Mouse (Mus musculus): ENCODE results near the gene Cul7.

The Cul7 gene

DNA sequence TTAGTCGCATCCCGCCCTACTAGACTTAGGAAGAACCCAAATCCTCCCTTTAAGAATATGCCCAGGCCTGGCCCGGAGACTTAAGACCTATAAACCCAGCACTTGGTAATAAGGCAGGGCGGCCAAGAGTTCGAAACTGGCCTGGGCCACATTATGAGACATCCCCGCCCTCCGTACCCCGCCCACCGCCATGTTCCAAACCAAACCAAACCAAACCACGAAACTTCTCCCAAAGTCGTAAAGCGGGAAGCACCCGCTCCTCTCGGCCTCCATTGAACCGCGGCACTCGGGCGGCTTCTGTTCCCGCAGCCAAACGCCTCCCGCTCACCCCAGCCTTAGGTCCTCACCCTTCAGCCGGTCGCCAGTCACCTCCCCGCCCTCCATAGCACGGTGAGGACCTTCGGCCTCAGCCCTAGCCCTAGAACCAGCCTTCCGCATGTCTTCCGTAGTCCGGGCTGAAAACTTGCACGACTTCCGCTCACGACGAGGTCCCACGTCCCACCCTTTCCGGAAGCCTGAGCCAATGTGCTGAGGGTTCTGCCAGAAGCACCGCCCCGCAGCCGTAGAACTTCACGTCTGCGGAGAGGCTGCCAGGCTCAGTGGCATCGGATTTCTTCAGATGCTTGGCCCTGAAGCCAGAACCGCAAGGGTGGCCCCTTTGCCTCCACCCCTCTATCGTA is 23.9 kb downstream of the Cul7 start, which contains the start of gene Rrp36:
Gene Rrp36, minus strand, starts transcription at position 503 of the 680 bp plus-strand sequence.
- peak; percentile 76 to 89 for DNase-seq (ENCODE audit: low spot score in 2 of 2)

DNA sequence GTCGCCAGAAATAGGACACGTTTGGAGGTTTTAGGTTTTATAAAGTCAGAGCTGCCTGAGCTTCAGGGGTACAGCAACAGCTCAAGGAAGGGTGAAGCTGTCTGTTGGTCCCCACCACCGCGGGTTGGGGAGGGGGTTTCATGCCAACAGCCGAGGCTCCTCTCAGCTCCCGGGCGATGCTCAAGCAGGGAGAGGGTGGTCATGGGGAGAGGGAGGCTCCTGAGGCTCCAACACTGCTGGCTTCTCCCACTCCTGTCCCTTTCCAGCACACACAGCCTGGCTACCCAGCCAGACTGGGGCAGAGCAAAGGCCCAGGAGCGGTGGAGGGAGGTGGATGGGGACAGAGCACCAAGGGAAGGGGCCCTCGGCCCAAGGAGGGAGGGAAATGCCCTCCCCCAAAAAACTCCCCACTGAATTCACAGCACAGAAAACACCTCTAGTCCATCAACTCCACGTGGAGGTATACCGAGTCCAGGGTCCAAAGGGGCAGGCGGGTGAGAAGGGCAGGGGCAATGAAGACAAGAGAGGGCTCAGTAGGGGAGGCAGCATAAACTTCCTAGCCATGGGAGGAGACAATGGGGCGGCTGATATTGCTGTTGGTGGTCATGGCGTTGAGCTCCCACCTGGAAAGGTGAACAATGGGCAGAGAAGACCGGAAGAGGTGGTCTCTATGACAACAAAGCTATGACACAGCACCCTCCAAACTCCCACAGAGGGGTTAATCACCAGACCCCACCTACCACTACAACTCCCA is 24.6 kb downstream of the Cul7 start:
- DNase-seq (ENCODE audit: low spot score in 2 of 2), result no peak

DNA sequence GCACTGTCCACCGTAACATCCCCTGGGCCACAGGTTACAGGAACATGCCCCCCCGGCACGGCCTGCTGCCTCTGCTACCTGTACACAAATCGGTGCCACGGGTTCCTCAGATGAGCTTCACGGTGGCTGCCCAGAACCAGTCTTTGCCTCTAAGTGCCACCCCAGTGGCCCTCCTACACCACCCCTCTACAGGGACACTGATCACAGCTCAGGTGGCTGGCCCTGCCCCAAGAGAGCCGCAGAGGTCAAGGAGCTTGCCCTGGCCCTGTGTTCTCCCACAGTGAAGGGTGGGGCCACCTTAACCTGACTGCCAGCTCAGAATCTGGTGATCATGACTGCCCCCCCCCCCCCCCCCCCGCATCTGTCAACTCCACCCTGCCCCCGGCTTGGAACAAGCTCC is 28.3 kb downstream of the Cul7 start, which contains the start of gene Mea1:
Gene Mea1, plus strand, starts transcription at position 378 of the 400 bp plus-strand sequence.
- DNase-seq (ENCODE audit: low spot score in 2 of 2), result no peak

DNA sequence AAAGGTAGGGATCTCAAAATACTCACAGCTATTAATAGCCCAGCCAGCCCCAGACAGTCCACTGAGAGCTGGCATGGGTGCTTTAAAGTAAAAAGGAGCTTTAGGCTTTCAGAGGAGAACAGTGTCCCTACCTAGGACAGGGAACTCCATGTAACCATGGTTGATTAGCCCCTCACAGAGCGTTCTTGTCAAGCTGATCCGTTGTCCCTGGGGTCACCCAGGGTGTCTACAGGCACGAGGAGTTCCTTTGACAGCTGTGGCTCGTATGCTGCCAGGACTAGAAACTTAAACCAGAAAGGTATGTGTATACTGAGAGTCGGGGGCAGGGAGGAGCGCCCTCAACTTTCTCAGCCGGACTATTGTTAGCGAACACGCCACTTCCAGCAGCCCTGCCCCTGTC is 28.8 kb downstream of the Cul7 start:
- DNase-seq (ENCODE audit: low spot score in 2 of 2), result no peak

DNA sequence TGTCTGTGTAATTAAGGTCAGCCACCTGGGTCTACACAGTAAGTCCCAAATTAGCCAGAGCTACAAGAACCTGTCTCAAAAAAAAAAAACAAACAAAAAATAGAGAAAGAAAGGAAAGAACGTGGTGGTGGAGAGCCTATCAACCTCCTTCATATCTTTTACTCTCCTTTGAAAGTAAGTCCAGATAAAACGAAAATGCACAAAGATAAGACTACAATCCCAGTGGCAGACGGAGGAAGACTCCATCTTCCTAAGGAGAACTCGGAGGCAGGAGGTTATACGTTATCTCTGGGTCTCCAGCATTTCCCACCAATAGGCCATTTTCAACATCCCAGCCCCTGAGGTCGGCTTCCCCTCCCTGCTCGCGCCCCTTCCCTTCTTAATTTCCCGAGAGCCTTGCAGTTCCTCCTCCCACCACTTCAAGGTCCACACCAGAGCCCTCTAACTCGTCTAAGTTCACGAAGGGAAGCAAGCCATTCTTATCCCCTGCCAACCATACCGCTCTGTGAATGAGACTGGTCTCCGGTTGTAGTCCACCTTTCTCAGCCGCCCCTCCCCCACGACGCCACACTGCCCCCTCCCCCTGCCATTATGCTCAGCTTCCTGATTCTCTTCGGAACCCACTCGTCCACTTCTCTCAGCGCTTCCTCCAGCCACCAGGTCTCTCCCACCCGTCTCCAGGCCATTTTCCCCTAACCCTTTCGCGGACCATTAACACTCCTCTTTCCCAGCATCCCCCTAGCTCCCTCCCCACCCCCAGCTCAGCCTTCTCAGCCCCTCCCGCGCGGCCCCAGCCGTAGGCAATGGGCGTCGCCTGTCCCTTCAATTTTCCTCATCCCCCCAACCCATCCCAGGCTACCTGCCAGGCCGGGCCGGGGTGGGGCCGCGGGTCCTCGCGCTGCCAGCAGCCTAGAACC is 30.0 kb downstream of the Cul7 start:
- no peak for DNase-seq (ENCODE audit: low spot score in 2 of 2)

DNA sequence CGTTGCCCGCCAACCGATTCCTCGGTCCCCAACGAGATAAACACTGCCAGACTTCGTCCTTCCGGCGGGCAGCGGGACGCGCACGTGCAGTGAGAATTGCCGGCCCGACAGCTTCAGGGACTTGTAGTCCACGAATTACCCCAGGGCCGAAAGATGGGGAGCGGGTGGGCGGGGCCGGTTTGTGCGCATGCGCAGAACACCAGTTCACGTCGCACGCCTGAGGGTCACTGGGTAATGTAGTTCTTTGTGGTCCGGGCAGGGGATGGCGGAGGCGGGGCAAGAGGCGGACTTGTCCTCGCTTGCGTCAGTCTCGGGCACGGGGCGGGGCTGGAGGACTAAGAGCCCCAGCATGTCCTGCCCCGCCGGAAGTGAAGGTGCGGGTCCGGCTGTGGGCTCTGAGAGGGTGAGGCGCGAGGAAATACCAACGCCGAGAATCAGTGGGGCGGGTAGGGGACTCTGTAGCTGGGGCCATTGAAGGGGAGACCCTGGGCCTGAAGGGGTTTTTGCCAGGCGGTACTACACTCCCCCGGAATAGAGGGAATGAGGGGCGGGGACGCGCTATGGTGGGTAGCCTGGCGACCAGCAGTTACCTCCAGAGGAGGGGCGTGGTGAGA is 30.7 kb downstream of the Cul7 start, which contains the start of gene Klhdc3:
Gene Klhdc3, minus strand, starts transcription at position 155 of the 614 bp plus-strand sequence.
- DNase-seq (ENCODE audit: low spot score in 2 of 2), result peak; percentile 88 to 96

DNA sequence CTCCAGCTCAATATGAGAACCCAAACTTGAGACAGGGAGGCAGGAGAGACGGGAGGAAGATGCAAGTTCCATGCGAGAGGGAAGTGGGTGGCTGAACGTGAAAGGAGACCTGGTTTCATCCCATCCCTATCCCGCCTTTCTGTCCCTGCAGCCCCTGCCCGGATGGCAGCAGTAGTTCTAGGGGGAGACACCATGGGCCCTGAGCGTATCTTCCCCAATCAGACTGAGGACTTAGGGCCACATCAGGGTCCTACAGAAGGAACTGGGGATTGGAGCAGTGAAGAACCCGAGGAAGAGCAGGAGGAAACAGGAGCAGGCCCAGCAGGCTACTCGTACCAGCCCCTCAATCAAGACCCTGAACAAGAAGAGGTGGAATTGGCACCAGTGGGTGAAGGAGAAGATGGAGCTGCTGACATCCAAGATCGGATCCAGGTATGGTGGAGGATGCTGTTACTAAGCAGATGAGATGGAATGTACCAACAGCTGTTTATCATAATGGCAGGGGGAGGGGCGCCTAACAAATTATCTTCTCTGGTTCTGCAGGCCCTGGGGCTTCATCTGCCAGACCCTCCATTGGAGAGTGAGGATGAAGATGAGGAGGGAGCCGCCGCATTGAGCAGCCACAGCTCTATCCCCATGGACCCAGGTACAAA is 31.5 kb downstream of the Cul7 start:
- DNase-seq (ENCODE audit: low spot score in 2 of 2), result no peak

DNA sequence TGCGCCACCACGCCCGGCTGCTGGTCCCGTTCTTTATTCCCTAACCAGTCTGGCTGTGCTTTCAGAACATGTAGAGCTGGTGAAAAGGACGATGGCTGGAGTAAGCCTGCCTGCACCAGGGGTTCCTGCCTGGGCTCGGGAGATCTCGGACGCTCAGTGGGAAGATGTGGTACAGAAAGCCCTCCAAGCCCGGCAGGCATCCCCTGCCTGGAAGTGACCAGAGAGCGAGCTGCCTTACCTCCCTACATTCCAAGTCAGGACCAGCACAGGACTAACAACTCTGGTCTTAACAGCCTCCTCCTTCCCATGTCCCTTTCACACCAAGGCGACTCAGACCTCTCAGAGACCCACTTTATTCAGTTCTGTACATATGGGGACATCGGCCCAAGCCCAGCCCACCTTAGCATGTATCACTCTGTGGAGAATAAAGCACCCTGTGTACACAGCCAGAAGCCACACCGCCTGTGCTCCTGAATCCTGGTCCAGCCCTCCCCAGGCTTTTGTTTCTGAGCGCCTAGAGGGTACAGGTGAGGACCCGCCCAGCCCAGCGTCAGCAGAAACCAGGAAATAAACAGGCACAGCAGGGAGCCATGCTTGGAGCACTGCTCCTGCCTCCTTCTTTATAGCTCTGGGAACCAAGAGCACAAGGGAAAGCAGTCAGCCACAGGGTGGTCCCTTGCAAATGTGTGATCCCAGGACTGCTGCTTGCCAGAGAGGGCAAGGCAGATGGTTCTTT is 32.7 kb downstream of the Cul7 start:
- no peak for DNase-seq (ENCODE audit: low spot score in 2 of 2)

DNA sequence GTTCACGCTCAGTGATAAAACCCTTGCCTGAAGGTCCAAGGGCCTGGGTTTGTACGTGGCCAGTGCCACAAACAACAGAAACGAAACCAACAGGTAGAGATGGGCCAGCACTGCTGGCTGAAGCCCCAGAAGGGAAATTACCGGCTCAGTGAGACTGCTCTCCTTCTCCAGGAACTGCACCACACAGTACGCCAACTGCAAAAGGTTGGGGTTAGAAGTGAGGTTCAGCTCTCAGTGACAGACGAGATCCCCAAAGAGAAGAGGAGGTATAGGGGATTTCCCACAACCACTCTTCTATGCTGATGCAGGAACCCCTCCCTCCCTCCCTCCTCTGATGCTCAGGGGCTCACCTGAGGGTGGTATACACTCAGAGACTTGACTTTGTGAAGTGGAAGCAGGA is 35.8 kb downstream of the Cul7 start:
- DNase-seq (ENCODE audit: low spot score in 2 of 2), result no peak

DNA sequence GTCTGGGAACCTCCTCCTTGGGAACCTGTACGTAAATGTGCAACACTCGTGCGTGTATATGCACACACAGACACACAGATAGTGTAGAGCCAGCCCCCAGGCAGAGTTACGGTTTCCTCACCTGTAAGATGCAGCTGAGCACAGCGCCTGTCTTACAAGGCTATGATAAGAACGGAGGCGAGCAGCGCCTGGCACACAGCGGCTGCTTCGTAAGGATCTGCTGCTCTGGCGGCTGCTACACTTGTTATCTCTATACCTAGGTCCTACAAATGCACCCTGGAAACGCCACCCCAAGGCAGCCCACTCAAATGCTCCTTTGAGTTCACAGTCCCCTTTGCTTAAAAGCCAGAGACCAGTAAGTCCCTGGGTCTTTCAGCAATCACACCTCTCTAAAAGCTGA is 40.5 kb downstream of the Cul7 start:
- no peak for DNase-seq (ENCODE audit: low spot score in 2 of 2)

DNA sequence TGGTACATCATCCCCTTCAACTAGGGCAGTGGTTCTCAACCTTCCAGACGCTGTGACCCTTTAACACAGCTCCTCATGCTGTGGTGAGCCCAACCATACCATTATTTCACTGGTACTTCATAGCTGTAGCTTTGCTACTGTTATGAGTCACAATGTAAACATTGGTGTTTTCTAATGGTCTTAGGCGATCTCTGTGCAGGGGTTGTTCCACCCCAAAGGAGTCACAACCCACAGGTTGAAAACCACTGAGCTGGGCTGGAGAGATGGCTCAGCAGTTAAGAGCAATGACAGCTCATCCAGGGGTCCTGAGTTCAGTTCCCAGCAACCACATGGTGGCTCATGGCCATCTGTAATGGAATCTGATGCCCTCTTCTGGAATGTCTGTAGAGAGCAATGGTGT is 41.3 kb downstream of the Cul7 start:
- no peak for DNase-seq (ENCODE audit: low spot score in 2 of 2)

DNA sequence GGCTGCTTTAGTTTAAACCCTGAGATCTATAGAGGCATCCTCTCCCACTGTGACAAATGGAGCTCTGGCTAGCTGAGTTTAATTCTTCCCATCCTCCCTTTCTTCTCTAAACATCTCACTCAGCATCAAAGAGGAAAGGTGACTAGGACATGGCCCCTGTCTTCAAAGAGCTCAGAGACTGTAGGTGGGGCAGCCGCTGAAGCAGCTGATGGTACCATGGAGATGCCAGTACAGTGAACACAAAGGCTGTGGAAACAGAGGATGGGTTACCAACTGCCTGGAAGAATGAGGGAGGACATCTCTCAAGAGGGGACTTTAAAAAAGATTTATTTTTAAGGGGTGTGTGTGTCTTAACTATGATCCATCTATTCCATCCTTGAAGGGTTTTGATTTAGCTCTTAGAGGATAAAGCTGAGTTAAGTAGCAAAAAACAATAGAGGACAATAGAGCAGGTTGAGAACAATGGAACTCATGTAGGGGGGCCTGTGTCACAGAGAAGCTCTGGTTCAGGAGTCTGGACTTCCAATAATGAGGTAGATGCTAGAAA is 44.5 kb downstream of the Cul7 start:
- no peak for DNase-seq (ENCODE audit: low spot score in 2 of 2)

DNA sequence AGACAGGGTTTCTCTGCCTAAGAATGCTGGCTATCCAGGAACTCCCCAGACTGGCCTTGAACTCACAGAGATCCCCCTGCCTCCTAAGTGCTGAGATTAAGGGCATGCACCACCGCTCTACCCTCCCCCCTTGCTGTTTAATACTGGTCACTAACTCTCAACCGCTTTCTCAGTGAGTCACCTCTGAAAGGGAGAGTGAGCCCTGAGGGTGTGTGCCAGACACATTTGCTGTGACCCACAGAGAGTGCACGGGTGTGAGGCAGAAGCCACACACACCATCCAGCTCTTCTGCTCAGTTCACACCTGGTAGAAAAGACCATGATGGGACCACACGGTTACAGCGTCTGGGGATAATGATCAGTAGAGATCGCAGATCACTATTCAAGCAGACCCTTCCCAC is 48.4 kb downstream of the Cul7 start:
- DNase-seq (ENCODE audit: low spot score in 2 of 2), result no peak

DNA sequence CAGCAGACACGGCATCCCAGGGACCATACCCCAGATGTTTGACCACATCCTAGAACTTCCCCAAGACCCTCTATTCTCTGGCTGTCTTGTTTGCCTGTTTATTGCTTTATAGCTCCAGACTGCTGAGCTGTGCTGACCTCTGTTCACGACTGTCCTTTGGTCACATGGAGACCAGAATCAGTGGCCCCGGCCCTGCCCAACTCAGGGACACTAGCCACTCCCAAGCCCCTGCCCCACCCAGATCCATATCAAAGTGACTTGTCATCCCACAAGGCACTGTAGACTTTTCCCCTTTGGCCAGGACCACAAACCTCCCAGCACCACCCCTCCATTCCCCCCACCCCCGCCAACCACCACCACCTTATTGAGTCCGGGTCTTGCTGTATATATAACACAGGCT is 49.1 kb downstream of the Cul7 start:
- DNase-seq (ENCODE audit: low spot score in 2 of 2), result no peak

DNA sequence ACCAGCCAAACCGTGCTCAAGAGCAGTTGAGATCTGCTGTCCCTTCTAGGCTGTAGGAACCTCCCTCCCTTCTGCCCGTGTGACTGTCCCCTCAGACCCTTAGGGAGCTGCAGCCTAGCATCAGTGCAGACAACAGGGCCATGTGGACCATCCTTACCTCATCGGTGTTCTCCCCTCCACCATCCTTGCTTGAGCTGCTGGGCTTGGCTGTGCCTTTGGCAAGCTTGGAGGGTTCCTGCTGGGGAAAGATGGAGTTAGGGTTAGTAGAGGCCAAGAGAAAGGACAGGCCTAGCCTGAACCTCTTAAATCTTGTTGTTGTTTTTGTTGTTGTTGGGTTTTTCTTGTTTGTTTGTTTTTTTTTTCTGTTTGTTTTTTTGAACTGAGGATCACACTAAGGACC is 49.8 kb downstream of the Cul7 start:
- DNase-seq (ENCODE audit: low spot score in 2 of 2), result no peak

DNA sequence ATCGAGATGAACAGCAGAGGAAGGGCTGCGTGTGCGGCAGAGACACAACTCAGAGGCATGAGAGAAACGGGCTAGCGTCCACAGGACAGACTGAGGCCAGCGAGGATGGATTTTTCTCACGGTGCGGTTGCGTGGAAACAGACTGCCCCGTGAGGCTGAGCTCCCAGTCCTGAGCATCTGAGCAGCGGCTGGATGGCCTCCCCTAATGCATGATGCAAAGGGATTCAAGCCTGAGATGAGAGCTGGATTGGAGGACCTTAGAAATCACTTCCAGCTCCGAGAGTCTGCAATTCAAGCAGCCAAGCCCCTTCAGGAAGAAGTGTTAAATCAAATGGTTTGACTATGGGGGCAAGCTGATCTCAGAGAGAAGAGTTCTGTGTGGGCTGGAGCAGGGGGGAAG is 51.4 kb downstream of the Cul7 start:
- DNase-seq (ENCODE audit: low spot score in 2 of 2), result no peak

DNA sequence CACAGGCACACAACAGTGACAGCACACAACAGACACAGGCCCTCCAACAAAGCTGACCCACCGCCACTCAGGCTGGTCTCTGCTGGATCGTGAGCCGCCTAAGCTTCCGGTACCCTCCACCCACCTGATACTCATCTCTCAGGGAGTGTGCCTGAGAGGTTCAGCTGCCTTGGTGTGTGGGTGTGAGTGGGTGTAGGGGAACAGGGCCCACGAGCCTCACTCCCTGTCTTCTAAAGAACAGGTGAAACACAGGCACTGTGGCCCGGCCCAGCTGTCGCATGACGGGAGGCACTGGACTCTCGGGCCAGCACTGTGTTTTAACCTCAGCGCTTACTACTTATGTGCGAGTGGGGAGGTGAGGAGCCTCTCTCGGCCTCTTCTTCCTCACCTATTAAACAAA is 52.0 kb downstream of the Cul7 start:
- no peak for DNase-seq (ENCODE audit: low spot score in 2 of 2)

DNA sequence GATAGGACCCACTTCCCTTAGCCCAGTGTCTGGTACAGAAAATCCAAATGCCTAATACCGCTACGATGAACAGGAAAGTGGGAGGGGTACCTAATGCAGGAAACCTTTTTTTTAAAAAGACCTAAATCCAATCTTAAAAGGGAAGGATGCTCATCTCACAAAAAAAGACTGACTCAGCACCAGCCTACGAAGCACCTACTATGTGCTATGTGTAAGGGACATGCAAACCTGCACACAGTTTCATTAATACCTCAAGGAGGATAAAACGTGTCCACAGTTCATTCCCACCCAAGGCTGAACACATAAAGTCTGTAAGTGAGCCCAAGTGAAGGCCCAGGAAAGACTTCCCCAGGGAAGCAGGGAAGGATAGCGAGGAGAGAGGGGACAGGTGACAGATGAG is 52.4 kb downstream of the Cul7 start:
- no peak for DNase-seq (ENCODE audit: low spot score in 2 of 2)

DNA sequence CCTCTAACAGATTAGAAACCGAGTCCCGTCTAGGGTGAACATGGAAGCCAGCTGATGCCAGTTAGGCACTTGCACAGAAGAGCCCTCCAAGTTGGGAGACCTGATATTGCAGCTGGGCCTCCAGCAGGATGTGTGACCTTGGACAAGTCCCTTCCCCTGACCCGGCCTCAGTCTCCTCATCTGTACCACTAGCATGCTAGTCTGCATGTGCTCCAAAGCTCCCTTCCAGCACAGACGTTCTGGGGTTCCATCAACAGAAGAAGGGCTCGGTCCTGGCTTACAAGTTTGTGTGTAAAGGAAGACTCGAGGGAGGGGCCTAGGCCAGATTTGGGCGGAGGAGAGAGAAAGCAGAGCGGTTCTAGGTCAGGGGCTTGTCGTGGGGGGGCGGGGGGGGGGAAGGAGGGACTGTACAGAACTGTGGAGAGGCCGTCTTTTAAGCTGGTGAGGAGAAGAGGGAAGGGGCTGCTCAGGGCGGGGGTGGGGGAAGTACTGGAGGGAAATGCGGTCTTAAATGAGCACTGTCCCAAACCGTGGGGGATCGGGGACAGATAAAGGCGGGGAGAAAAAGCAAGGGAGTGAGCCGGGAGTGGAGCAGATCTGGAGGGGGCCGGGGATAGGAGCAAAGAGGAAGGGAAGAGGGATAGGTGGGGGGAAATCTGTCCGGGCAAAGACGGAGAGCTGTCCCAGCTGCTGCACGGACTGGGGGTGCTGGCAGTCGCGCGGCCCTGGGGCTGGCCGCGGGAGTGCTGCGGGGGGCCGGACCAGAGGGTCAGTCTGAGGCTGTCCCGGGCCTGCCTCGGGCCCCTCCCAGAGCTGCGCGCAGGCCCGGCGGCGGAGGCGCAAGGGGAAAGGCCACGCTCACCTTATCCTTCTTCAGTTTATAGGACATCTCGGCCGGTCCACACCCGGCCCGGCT is 54.1 kb downstream of the Cul7 start:
- no peak for DNase-seq (ENCODE audit: low spot score in 2 of 2)

All from urinary bladder, adult 18-20 months (tissue).